Mouse (Mus musculus) forebrain, embryonic 12.5 days (tissue): ENCODE results near the gene Slc37a1. TPM values are rescaled to one million over a fixed set of nuclear protein-coding genes. Genes with fewer than 3 reads are reported as not detected.

Experiments
- ATAC-seq: fragments of 200-750 bp; cut with Nextera tagmentation; 2 replicates; pipeline ENCODE4 v1.8.0; 2017; ENCODE audit warnings: moderate TSS enrichment; ENCODE audit not compliant: low FRiP score
- H3K27ac ChIP-seq: fragments of 300-500 bp; sonication (generic); 2 replicates; pipeline ENCODE4 v1.5.1; 2016; ENCODE audit warnings: mild to moderate bottlenecking
- H3K27me3 ChIP-seq: fragments of 300-500 bp; sonication (generic); 2 replicates; pipeline ENCODE4 v1.6.1; 2016; ENCODE audit warnings: mild to moderate bottlenecking
- H3K36me3 ChIP-seq: fragments of 300-500 bp; sonication (generic); replicated peaks from 2 replicates; pipeline ENCODE4 v1.6.1; 2016; ENCODE audit warnings: mild to moderate bottlenecking
- H3K4me1 ChIP-seq: fragments of 300-500 bp; sonication (generic); 2 replicates; pipeline ENCODE4 v1.6.1; 2016
- H3K4me2 ChIP-seq: fragments of 300-500 bp; sonication (generic); 2 replicates; pipeline ENCODE4 v1.6.1; 2016; ENCODE audit warnings: mild to moderate bottlenecking, moderate library complexity
- H3K4me3 ChIP-seq: fragments of 300-500 bp; sonication (generic); replicated peaks from 2 replicates; pipeline ENCODE4 v1.5.1; 2016; ENCODE audit warnings: mild to moderate bottlenecking
- H3K9ac ChIP-seq: fragments of 300-500 bp; sonication (generic); 2 replicates; pipeline ENCODE4 v1.6.1; 2016; ENCODE audit warnings: mild to moderate bottlenecking
- H3K9me3 ChIP-seq: fragments of 300-500 bp; sonication (generic); 2 replicates; pipeline ENCODE4 v1.6.1; 2016
- WGBS: fragments of 180-500 bp; shearing (Covaris S2); methylation state at CpG from one replicate; pipeline ENCODE4 v1.1.7; 2016; 5-methylcytosine and 5-hydroxymethylcytosine counted together
- polyA plus RNA-seq: library from polyadenylated mRNA; unstranded; fragments of >200 nt; fragmentation: Nextera tagmentation; extraction: Ambion mirVana; gene quantifications from 2 replicates; pipeline ENCODE4 v1.2.1, GENCODE M21; 2016

The Slc37a1 gene
- polyA plus RNA-seq, 1 experiment from 2014 or later: 9.4 TPM

DNA sequence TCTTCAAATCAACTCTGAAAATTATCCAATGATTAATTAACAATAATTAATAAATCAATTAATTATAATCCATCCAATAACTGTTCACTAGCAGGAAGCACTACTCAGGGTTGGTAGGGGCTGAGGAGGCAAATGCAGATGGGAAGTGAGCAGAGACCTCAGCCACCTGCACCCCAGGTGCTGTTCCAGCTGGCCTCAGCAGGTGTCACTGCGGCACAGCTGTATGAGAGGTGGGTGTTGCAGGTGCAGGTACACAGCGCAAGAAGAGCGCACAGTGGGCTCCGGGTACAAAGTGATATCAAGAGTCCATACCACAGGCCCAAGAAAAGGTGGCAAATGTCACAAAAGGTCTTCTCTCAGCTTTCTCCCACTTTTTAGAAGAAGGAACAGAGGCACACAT, 41.9 kb downstream of the Slc37a1 start:
- peaks cover 19% of the 10 kb centered on the region for H3K4me1 ChIP-seq
- ATAC-seq: no peak
- no peak overlapping the region for H3K27ac ChIP-seq
- H3K4me3 ChIP-seq: no peak overlapping the region
- 68% methylated on average over 4 of the region's 4 CpGs for WGBS
- no peak overlapping the region for H3K9ac ChIP-seq
- no peaks in the 10 kb centered on the region for H3K36me3 ChIP-seq
- H3K9me3 ChIP-seq: no peaks in the 10 kb centered on the region
- H3K4me2 ChIP-seq: no peak overlapping the region
- H3K27me3 ChIP-seq: no peaks in the 10 kb centered on the region

DNA sequence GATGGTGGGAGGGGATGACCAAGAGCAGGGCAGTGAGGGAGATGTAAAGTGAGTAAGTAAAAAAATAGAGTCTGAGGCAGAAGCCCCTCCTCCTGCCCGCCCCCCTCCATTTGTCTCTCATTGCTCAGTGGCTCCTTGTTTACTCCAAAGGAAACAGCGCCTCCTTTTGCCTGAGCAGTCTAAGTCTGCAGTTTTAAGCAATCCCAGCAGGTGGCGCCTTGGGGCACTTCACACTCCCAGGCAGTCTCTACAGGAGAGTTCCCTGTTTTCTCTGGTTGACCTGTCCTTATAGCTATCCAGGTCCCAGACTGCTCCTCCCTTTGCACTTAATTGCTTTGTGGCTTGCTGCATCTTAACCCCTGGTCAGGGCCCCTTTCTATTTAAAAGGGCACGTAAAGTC, 44.0 kb downstream of the Slc37a1 start:
- Histone ChIP-seq H3K27me3 (no peaks in the 10 kb centered on the region), H3K4me3 (no peak overlapping the region), H3K9ac (no peak overlapping the region), H3K4me2 (no peak overlapping the region), H3K27ac (no peak overlapping the region), H3K9me3 (no peaks in the 10 kb centered on the region), H3K36me3 (no peaks in the 10 kb centered on the region), H3K4me1 (peaks cover 17% of the 10 kb centered on the region)
- no peak for ATAC-seq
- 44% methylated on average over 4 of the region's 4 CpGs for WGBS

DNA sequence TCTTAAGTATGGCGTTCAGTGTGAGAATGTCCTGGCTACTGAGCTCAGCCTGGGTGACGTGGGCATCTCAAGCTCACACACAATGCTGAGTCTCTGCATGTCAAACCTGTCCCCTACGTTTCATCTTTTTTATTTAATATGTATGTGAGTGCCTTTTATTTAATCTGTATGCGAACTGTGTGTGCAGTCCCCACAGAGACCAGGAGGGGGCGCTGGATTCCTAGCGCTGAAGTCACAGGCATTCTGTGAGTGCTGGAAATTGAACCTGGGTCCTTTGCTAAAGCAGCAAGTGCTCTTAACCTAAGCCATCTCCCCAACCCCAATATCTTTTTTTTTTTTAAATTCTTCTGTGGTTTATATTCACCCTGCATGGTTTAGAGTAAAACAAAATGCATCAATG, 44.7 kb downstream of the Slc37a1 start:
- no peak for ATAC-seq
- no peak overlapping the region for H3K4me3 ChIP-seq
- H3K4me2 ChIP-seq: no peak overlapping the region
- no peak overlapping the region for H3K27ac ChIP-seq
- H3K36me3 ChIP-seq: no peaks in the 10 kb centered on the region
- 86% methylated on average over 6 of the region's 6 CpGs for WGBS
- no peaks in the 10 kb centered on the region for H3K9me3 ChIP-seq
- H3K9ac ChIP-seq: no peak overlapping the region
- peaks cover 10% of the 10 kb centered on the region for H3K4me1 ChIP-seq
- no peaks in the 10 kb centered on the region for H3K27me3 ChIP-seq

DNA sequence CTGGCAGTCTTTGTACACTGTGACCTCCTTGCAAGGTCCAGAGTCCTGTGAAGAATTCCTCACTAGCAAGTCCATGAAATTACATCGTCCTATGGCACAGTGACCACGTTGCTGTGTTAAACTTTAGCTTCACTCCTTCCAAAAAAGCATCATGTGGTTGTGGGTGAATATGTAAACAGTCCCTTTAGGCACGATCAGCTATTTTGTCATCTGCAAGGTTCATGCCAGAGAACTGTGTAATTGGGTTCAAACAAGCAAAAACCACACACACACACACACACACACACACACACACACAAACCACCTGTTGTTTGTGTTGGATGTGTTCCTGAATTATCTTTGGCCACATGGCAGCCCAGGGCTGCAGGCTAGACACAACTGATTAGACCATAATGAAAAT, 45.3 kb downstream of the Slc37a1 start:
- H3K4me3 ChIP-seq: no peak overlapping the region
- H3K36me3 ChIP-seq: no peaks in the 10 kb centered on the region
- no peaks in the 10 kb centered on the region for H3K9me3 ChIP-seq
- no peak for ATAC-seq
- no peak overlapping the region for H3K9ac ChIP-seq
- peaks cover 4% of the 10 kb centered on the region; the same call in 1 of the 2 replicates for H3K4me1 ChIP-seq
- H3K27me3 ChIP-seq: no peaks in the 10 kb centered on the region
- no peak overlapping the region for H3K27ac ChIP-seq
- WGBS: 74% methylated on average over 3 of the region's 3 CpGs
- H3K4me2 ChIP-seq: no peak overlapping the region

DNA sequence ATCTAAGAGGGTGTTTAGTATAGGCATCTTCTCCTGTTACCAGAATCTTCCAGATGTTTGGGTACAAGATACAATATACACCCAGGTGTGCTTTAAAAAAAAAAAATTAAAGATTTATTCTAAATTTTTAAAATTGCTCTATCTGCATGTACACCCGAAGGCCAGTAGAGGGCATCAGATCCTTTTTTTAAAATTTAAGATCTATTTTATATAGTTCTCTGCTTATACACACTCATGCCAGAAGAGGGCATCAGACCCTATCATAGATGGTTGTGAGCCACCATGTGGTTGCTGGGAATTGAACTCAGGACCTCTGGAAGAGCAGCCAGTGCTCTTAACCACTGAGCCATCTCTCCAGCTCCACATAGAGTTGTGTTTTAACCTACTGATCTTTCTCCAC, 45.7 kb downstream of the Slc37a1 start:
- WGBS: 34% methylated on average over 1 of the region's 1 CpGs
- H3K36me3 ChIP-seq: no peaks in the 10 kb centered on the region
- no peaks in the 10 kb centered on the region for H3K27me3 ChIP-seq
- no peak overlapping the region for H3K9ac ChIP-seq
- no peaks in the 10 kb centered on the region for H3K9me3 ChIP-seq
- H3K4me1 ChIP-seq: 0 out of 2 replicates have a peak, but pooled peaks cover 2% of the 10 kb centered on the region
- no peak overlapping the region for H3K27ac ChIP-seq
- no peak overlapping the region for H3K4me2 ChIP-seq
- no peak overlapping the region for H3K4me3 ChIP-seq
- ATAC-seq: no peak

DNA sequence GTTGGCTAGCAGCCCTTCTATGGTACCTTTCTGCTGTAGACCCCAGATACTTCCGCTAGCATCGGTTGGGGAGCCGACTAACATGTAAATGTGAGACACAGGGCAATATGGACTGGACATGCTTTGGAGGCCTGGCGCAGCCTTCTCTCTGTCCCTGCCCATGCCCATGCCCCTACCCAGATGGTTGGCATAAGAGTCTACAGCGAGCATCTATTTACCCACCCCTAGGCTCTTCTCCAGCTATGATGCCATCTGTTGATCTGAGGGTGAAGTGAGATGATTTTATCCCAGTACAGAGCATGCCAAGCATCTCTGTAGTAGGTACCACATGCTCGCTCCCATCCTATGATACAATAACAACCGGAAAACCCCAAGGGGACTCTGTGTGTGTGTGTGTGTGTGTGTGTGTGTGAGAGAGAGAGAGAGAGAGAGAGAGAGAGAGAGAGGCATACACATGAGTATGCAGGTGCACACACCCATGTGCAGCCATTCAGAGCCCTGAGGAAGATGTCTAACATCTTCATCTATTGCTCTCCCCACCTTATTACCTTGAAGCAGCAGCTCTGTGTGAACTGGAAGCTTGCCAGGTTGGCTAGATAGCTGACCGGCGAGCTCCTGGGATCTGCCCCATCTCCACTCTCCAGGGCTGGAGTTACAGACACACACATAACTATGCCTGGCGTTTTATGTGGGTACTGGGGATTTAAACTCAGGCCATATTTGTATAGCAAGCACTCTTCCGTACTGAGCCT, 48.1 kb downstream of the Slc37a1 start:
- Histone ChIP-seq H3K9ac (no peak overlapping the region), H3K4me1 (no peaks in the 10 kb centered on the region), H3K4me2 (no peak overlapping the region), H3K4me3 (no peak overlapping the region), H3K27ac (no peak overlapping the region), H3K36me3 (no peaks in the 10 kb centered on the region), H3K27me3 (no peaks in the 10 kb centered on the region), H3K9me3 (no peaks in the 10 kb centered on the region)
- 89% methylated on average over 11 of the region's 11 CpGs for WGBS
- ATAC-seq: no peak

DNA sequence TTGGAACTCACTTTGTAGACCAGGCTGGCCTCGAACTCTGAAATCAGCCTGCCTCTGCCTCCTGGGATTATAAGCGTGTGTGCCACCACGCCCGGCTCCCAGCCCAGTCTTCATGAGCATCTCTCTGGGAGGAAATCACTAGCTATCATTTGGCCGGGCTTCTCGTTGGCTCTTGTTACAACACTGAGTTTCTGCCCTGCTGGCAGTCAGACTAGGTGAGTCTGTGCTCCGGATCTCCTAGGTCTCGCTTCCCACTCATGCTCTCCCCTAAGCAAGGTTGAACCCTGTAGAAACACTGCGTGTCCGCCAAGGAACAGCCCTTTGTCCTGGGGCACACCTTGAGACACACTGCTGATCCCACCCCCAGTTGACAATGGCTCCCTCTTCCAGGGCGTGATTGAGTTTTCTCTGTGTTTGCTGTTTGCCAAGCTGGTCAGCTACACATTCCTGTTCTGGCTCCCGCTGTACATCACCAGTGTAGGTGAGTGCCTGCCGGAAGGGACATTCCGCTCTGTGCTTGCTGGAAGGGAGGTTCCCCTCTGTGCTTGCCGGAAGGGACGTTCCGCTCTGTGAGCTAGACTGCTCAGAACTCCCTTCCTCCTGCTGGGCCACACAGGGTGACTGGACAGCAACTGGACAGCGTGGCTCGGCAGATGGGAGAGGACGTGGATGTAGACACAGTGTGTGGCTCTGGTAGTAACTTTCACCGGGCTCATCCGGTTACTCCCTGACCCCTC, 48.9 kb downstream of the Slc37a1 start:
- H3K4me3 ChIP-seq: no peak overlapping the region

DNA sequence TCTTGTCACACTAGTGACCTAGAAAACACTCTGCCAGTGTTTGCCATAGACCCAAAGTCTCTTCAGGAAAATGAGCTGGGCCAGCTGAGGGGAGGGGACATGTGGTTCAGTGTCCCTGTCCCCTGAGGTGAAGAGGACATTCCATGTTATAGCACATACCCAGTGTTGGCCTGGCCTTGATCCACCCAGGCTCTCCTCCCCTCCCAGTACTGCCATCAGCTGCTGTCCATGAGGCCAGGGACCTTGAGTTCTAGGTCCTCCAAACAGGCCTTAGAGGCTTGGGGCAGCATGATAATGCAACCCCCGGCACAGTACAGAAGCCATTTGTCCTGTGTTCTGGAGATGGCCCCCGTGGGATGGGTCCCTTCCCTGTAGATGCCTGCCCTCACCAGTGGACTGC, 53.2 kb downstream of the Slc37a1 start:
- no peak for ATAC-seq
- H3K27me3 ChIP-seq: no peaks in the 10 kb centered on the region
- H3K27ac ChIP-seq: no peak overlapping the region
- H3K4me1 ChIP-seq: peaks cover 5% of the 10 kb centered on the region; the same call in 1 of the 2 replicates
- H3K36me3 ChIP-seq: no peaks in the 10 kb centered on the region
- H3K9ac ChIP-seq: no peak overlapping the region
- no peaks in the 10 kb centered on the region for H3K9me3 ChIP-seq
- H3K4me3 ChIP-seq: no peak overlapping the region
- H3K4me2 ChIP-seq: no peak overlapping the region
- WGBS: 88% methylated on average over 2 of the region's 2 CpGs

More for the DNA sequence above, 48.9 kb downstream of the Slc37a1 start:
- no peak overlapping the region for H3K27ac ChIP-seq
- H3K36me3 ChIP-seq: no peaks in the 10 kb centered on the region
- no peak for ATAC-seq
- H3K4me1 ChIP-seq: no peaks in the 10 kb centered on the region
- no peak overlapping the region for H3K4me2 ChIP-seq
- WGBS: 85% methylated on average over 22 of the region's 22 CpGs
- no peak overlapping the region for H3K9ac ChIP-seq
- H3K9me3 ChIP-seq: no peaks in the 10 kb centered on the region
- H3K27me3 ChIP-seq: no peaks in the 10 kb centered on the region

DNA sequence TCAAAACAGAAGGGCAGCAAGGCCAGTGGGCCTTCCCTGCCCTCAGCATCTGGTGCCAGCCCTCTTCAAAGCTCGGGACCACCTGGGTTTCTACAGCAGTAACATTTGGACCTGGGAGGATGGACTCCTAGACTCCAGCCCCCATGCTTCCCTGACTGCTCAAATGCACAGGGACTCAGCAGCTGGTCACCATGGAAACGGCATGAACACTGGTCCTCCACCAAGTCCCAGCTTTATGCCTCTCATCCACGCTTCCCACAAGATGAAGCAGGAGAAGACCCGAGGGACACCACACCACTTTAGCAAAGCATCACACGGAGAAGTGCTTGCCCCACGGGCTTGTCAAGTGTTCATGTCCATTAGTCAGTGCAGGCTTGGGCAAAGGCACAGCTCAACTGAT, 55.6 kb downstream of the Slc37a1 start:
- no peaks in the 10 kb centered on the region for H3K9me3 ChIP-seq
- H3K4me1 ChIP-seq: peaks cover 5% of the 10 kb centered on the region; the same call in 1 of the 2 replicates
- H3K4me3 ChIP-seq: no peak overlapping the region
- H3K4me2 ChIP-seq: no peak overlapping the region
- WGBS: 63% methylated on average over 6 of the region's 6 CpGs
- peak; percentile 27; the same call in 1 of the 2 replicates for ATAC-seq
- no peak overlapping the region for H3K27ac ChIP-seq
- H3K27me3 ChIP-seq: no peaks in the 10 kb centered on the region
- H3K36me3 ChIP-seq: no peaks in the 10 kb centered on the region
- H3K9ac ChIP-seq: no peak overlapping the region

DNA sequence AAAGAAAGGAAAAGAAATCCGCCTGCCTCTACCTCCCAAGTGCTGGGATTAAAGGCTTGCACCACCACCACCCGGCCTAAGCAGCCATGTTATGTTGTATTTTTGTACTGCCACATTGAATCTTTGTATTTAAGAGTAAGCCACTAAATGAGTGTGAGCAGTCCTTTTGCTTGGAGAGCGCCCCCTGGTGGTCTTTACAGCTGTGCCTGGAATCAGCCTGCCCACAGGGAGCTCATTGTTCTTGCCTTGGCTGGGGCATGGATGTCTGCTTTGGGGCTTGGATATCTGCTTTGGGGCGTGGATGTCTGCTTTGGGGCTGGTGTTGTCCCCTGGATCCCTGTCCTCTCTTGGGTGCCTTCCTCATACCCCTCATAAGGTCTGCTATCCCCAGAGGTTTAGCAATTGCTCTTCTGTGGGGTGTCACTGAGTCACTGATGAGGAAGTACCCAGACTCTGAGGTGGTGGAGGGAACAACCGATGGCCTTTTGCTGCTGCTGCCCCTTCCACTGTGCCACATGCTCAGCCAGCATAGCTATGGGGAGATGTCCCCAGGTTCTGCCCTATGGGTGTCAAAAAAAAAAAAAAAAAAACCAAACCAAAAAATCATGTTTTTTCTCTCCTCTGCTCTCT, 57.7 kb downstream of the Slc37a1 start:
- Histone ChIP-seq H3K36me3 (no peaks in the 10 kb centered on the region), H3K4me1 (peaks cover 5% of the 10 kb centered on the region; the same call in 1 of the 2 replicates), H3K9ac (no peak overlapping the region), H3K27me3 (no peaks in the 10 kb centered on the region), H3K4me3 (no peak overlapping the region), H3K4me2 (no peak overlapping the region), H3K9me3 (no peaks in the 10 kb centered on the region), H3K27ac (no peak overlapping the region)
- no peak for ATAC-seq
- WGBS: 38% methylated on average over 5 of the region's 5 CpGs

DNA sequence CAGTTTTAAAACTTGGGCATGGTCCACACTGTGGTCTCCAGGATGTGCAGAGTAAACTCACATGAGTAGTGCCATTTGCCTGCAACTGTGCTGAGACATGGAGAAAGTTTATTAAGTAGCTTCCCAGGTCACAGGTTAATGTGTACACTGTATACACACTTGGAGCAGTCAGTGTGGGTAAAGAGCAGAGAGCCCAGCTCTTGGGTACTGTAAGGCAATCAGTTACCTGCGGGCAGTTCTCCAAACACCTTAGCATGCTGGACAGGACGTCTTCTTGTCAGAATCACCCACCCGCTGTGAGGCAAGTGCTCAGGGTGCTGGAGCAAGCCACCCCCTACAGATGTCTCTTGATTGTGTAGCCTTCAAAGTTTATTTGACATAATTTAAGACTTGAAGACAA, 58.2 kb downstream of the Slc37a1 start:
- Histone ChIP-seq H3K4me3 (no peak overlapping the region), H3K9me3 (no peaks in the 10 kb centered on the region), H3K9ac (no peak overlapping the region), H3K4me2 (no peak overlapping the region), H3K27ac (no peak overlapping the region), H3K27me3 (no peaks in the 10 kb centered on the region), H3K36me3 (no peaks in the 10 kb centered on the region), H3K4me1 (peaks cover 5% of the 10 kb centered on the region)
- 89% methylated on average over 3 of the region's 3 CpGs for WGBS
- ATAC-seq: no peak

DNA sequence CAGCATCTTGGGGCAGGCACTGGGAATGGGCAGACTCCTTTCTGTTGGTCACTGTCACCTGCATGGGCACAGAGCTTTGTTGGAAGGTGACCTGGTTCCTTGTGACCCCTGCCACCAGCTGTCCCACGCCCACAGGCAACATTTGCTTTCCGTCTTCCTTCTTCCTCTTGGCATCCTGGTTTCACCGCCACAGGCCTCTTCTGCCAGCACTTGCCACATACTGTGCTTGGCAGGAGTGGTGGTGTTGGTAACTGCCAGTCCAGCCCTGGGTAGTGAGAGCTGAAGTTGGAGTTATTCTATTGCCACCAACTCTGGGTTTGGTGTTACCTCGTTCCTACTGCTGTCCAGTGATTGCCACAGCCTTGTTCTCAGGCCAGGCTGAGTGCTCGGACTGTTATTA, 61.5 kb downstream of the Slc37a1 start:
- no peak overlapping the region for H3K4me3 ChIP-seq
- no peaks in the 10 kb centered on the region for H3K27me3 ChIP-seq
- H3K4me2 ChIP-seq: no peak overlapping the region
- WGBS: 85% methylated on average over 5 of the region's 5 CpGs
- H3K9me3 ChIP-seq: no peaks in the 10 kb centered on the region
- H3K4me1 ChIP-seq: no peaks in the 10 kb centered on the region; the same call in 1 of the 2 replicates
- no peak overlapping the region for H3K9ac ChIP-seq
- no peak overlapping the region for H3K27ac ChIP-seq
- H3K36me3 ChIP-seq: no peaks in the 10 kb centered on the region; the same call in 1 of the 2 replicates
- no peak for ATAC-seq
